Mouse (Mus musculus) kidney, embryonic 14.5 days (tissue): Measurements from ENCODE around the gene Atp6v1g2. TPM values are rescaled to one million over a fixed set of nuclear protein-coding genes. Genes with fewer than 3 reads are reported as not detected.

Experiments
- ATAC-seq: fragments of 200-750 bp; cut with Nextera tagmentation; 2 replicates; pipeline ENCODE4 v1.8.0; 2017; ENCODE audit warnings: moderate number of reproducible peaks, mild to moderate bottlenecking, moderate TSS enrichment, moderate library complexity; ENCODE audit not compliant: low FRiP score, low TSS enrichment
- H3K27ac ChIP-seq: fragments of 300-500 bp; sonication (generic); 2 replicates; pipeline ENCODE4 v1.5.1; 2014; ENCODE audit warnings: low read depth, mild to moderate bottlenecking, low read length, moderate library complexity, mixed read lengths
- H3K27me3 ChIP-seq: fragments of 300-500 bp; sonication (generic); 2 replicates; pipeline ENCODE4 v1.6.1; 2014; ENCODE audit warnings: mild to moderate bottlenecking, low read length; ENCODE audit not compliant: control insufficient read depth, insufficient read depth
- H3K36me3 ChIP-seq: fragments of 300-500 bp; sonication (generic); 2 replicates; pipeline ENCODE4 v1.6.1; 2014; ENCODE audit warnings: low read length, mixed read lengths; ENCODE audit not compliant: control insufficient read depth, insufficient read depth
- H3K4me1 ChIP-seq: fragments of 300-500 bp; sonication (generic); 2 replicates; pipeline ENCODE4 v1.6.1; 2014; ENCODE audit warnings: low read length, mixed read lengths; ENCODE audit not compliant: control insufficient read depth, insufficient read depth
- H3K4me2 ChIP-seq: fragments of 300-500 bp; sonication (generic); replicated peaks from 2 replicates; pipeline ENCODE4 v1.6.1; 2014; ENCODE audit warnings: low read depth, mild to moderate bottlenecking, low read length
- H3K4me3 ChIP-seq: fragments of 300-500 bp; sonication (generic); 2 replicates; pipeline ENCODE4 v1.5.1; 2014; ENCODE audit warnings: mild to moderate bottlenecking, low read length
- H3K9ac ChIP-seq: fragments of 300-500 bp; sonication (generic); 2 replicates; pipeline ENCODE4 v1.6.1; 2014; ENCODE audit warnings: low read depth, mild to moderate bottlenecking, low read length, moderate library complexity
- H3K9me3 ChIP-seq: fragments of 300-500 bp; sonication (generic); 2 replicates; pipeline ENCODE4 v1.6.1; 2016; ENCODE audit warnings: low read length; ENCODE audit not compliant: control insufficient read depth
- WGBS: fragments of 180-500 bp; shearing (Covaris S2); extraction: QIAGEN DNeasy Blood & Tissue Kit; methylation state at CpG from one replicate; pipeline ENCODE4 v1.1.7; 2014; 5-methylcytosine and 5-hydroxymethylcytosine counted together
- polyA plus RNA-seq: library from polyadenylated mRNA; unstranded; fragments of >200 nt; fragmentation: Nextera tagmentation; extraction: Ambion mirVana; gene quantifications from 2 replicates; pipeline ENCODE4 v1.2.1, GENCODE M21; 2014

The Atp6v1g2 gene
- polyA plus RNA-seq, 1 experiment from 2014 or later, result 6.4 TPM

- no peaks in the 10 kb centered on the region for H3K27me3 ChIP-seq
- H3K9ac ChIP-seq, result peak overlapping the region; percentile 99; the same call in 1 of the 2 replicates
- peak overlapping the region; percentile 99 for H3K27ac ChIP-seq
- H3K4me1 ChIP-seq, result peaks cover 31% of the 10 kb centered on the region
- peak overlapping the region; percentile 85 for H3K4me3 ChIP-seq
- H3K9me3 ChIP-seq, result no peaks in the 10 kb centered on the region
- peaks cover 27% of the 10 kb centered on the region for H3K36me3 ChIP-seq
- 30% methylated on average over 12 of the region's 12 CpGs for WGBS
- 0 out of 2 replicates have a peak, but pooled peaks have one; percentile 0 for ATAC-seq
- peak overlapping the region; percentile 93 for H3K4me2 ChIP-seq
Observed at GRCm38 (mm10) chr17:35240384-35241304, 7.2 kb downstream of the Atp6v1g2 start.

- WGBS, result under 1% methylated on average over 69 of the region's 69 CpGs
- H3K4me2 ChIP-seq, result peak within 1 kb of the TSS; percentile 93
- H3K27me3 ChIP-seq, result no peaks in the 10 kb centered on the region
Observed at GRCm38 (mm10) chr17:35241305-35242014, 8.0 kb downstream of the Atp6v1g2 start, which contains the start of gene Ddx39b. TSS of gene Ddx39b (plus strand) at chr17:35241746.

DNA sequence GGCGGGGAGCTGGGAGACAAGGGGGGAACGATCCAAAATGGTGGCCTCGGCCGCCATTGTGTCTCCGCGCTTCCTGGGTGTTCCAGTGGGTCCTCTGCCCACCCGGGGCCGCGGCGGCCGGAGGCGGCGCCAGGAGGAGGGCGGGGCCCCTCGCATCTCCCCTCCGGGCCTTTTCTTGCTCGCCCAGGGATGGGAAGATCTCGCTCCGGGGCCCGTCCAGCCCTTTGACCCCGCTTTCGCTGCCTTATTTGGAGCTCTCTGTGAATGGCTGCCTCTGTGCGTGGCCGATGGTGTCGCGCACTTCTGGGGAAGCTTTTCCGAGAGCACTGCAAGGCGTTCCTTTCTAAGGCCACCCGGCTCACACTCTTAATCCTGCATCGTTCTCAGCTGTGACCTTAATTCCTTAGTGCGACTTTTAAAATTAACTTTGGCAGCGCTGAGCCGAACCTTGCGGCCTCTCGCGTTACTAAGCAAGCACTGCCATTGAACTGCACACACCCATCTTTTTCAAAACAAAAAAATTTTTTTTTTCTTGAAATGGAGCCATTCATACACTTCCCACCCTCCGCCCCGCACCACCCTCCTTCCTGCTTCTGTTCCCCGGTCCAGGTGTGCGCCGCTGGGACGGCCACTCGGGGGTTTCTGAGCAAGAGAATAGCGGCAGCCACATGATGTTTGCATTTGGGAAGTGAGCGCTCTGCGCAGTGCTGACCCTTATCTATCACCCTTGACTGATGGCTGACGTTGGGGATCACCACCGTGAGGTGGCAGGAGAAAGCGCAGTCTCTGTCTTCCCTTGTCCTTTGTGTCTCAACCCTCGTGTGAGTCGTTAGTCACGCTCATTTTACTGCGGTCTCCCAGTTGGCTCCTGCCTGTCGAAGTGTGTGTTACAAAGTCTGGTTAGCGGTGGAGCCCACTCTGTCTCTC, 8.8 kb downstream of the Atp6v1g2 start:
- Histone ChIP-seq H3K9ac (peak overlapping the region; percentile 99), H3K27ac (peak overlapping the region; percentile 99), H3K27me3 (no peaks in the 10 kb centered on the region), H3K4me2 (peak overlapping the region; percentile 93), H3K9me3 (no peaks in the 10 kb centered on the region), H3K4me1 (peaks cover 32% of the 10 kb centered on the region), H3K4me3 (peak overlapping the region; percentile 85), H3K36me3 (peaks cover 43% of the 10 kb centered on the region)
- under 1% methylated on average over 48 of the region's 55 CpGs for WGBS
- peak; percentile 52 for ATAC-seq

More at GRCm38 (mm10) chr17:35241305-35242014, 8.0 kb downstream of the Atp6v1g2 start, which contains the start of gene Ddx39b:
- peak; percentile 92 for ATAC-seq
- peaks cover 33% of the 10 kb centered on the region for H3K4me1 ChIP-seq
- H3K9me3 ChIP-seq, result no peaks in the 10 kb centered on the region
- peaks cover 35% of the 10 kb centered on the region for H3K36me3 ChIP-seq
- H3K4me3 ChIP-seq, result peak within 1 kb of the TSS; percentile 85
- H3K27ac ChIP-seq, result peak within 1 kb of the TSS; percentile 99
- H3K9ac ChIP-seq, result peak within 1 kb of the TSS; percentile 99

- 1% methylated on average over 16 of the region's 16 CpGs for WGBS
- peak overlapping the region; percentile 99 for H3K9ac ChIP-seq
- no peak for ATAC-seq
- H3K36me3 ChIP-seq, result peaks cover 51% of the 10 kb centered on the region
- H3K27ac ChIP-seq, result peak overlapping the region; percentile 99
- peak overlapping the region; percentile 85 for H3K4me3 ChIP-seq
- H3K4me1 ChIP-seq, result peaks cover 39% of the 10 kb centered on the region
- H3K27me3 ChIP-seq, result no peaks in the 10 kb centered on the region
- H3K9me3 ChIP-seq, result no peaks in the 10 kb centered on the region
- peak overlapping the region; percentile 93 for H3K4me2 ChIP-seq
Observed at GRCm38 (mm10) chr17:35243086-35243485, 9.6 kb downstream of the Atp6v1g2 start.

- ATAC-seq, result no peak
- 49% methylated on average over 2 of the region's 2 CpGs for WGBS
- H3K27me3 ChIP-seq, result no peaks in the 10 kb centered on the region
- peak overlapping the region; percentile 93 for H3K4me2 ChIP-seq
- H3K9me3 ChIP-seq, result no peaks in the 10 kb centered on the region
- peak overlapping the region; percentile 85; the same call in 1 of the 2 replicates for H3K4me3 ChIP-seq
- peaks cover 42% of the 10 kb centered on the region for H3K4me1 ChIP-seq
- peaks cover 70% of the 10 kb centered on the region for H3K36me3 ChIP-seq
- peak overlapping the region; percentile 99; the same call in 1 of the 2 replicates for H3K9ac ChIP-seq
- H3K27ac ChIP-seq, result no peak overlapping the region
Observed at GRCm38 (mm10) chr17:35244999-35245398, 11.5 kb downstream of the Atp6v1g2 start.

GRCm38 (mm10) chr17:35245731-35246623, 12.5 kb downstream of the Atp6v1g2 start:
- Histone ChIP-seq H3K36me3 (peaks cover 80% of the 10 kb centered on the region), H3K4me2 (no peak overlapping the region; the same call in 1 of the 2 replicates), H3K27me3 (no peaks in the 10 kb centered on the region), H3K4me1 (peaks cover 36% of the 10 kb centered on the region), H3K4me3 (no peak overlapping the region), H3K9me3 (no peaks in the 10 kb centered on the region), H3K27ac (no peak overlapping the region), H3K9ac (no peak overlapping the region)
- ATAC-seq, result no peak
- 83% methylated on average over 15 of the region's 15 CpGs for WGBS

DNA sequence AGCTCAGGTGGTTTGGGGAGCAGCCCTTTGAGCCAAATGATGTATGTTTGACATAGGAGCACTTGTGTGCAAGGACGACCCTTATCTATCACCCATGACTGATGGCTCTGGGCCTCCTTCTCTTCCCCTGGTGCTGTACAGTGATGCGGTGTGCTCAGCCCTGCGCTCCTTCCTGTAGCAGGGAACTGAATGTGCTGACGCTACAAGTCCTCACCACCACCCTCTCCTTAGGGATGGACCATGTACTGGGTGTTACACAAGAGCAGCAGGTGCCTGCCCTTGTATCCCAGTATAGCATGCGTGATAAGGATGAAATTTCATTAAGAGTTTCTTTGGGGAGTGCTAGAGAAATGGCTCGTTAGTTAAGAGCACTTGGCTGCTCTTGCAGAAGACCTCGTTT, 13.7 kb downstream of the Atp6v1g2 start:
- no peaks in the 10 kb centered on the region for H3K27me3 ChIP-seq
- peaks cover 90% of the 10 kb centered on the region for H3K36me3 ChIP-seq
- no peak for ATAC-seq
- H3K9ac ChIP-seq, result no peak overlapping the region
- H3K27ac ChIP-seq, result no peak overlapping the region
- no peak overlapping the region for H3K4me2 ChIP-seq
- no peaks in the 10 kb centered on the region for H3K9me3 ChIP-seq
- no peak overlapping the region; the same call in 1 of the 2 replicates for H3K4me3 ChIP-seq
- 78% methylated on average over 7 of the region's 7 CpGs for WGBS
- peaks cover 36% of the 10 kb centered on the region for H3K4me1 ChIP-seq
